Mouse (Mus musculus): ENCODE measurements at regions not wholly inside any gene's neighbourhood (a gene's known extent, or its start where the extent isn't known, plus 50 kb on each side); places are given as distances from the start of the nearest gene placed in this dataset.

- DNase-seq, result no peak
These were observed 285.3 kb upstream of the Gadl1 start for GRCm38 (mm10) chr9:115623948-115624347.

GRCm38 (mm10) chr9:115624721-115625496 lies 284.3 kb upstream of the Gadl1 start:
- no peak for DNase-seq

- DNase-seq, result no peak
These were observed 281.7 kb upstream of the Gadl1 start for GRCm38 (mm10) chr9:115627551-115627950.

GRCm38 (mm10) chr9:115637114-115637513 lies 272.1 kb upstream of the Gadl1 start:
- DNase-seq, result no peak

- DNase-seq, result no peak
These were observed 268.5 kb upstream of the Gadl1 start for GRCm38 (mm10) chr9:115640781-115641180.

- no peak for DNase-seq
These were observed 267.2 kb upstream of the Gadl1 start for GRCm38 (mm10) chr9:115642032-115642431.

- DNase-seq, result no peak
These were observed 264.3 kb upstream of the Gadl1 start for GRCm38 (mm10) chr9:115644953-115645352.

GRCm38 (mm10) chr9:115646226-115646625 lies 263.0 kb upstream of the Gadl1 start:
- DNase-seq, result no peak

- DNase-seq, result no peak
These were observed 257.5 kb upstream of the Gadl1 start for GRCm38 (mm10) chr9:115651708-115652107.

GRCm38 (mm10) chr9:115653116-115653515 lies 256.1 kb upstream of the Gadl1 start:
- no peak for DNase-seq

- DNase-seq, result no peak
These were observed 254.3 kb upstream of the Gadl1 start for GRCm38 (mm10) chr9:115654933-115655332.

GRCm38 (mm10) chr9:115656538-115656937 lies 252.7 kb upstream of the Gadl1 start:
- DNase-seq, result no peak

GRCm38 (mm10) chr9:115656994-115657713 lies 252.1 kb upstream of the Gadl1 start:
- DNase-seq, result no peak

GRCm38 (mm10) chr9:115658477-115658876 lies 250.8 kb upstream of the Gadl1 start:
- DNase-seq, result no peak

- no peak for DNase-seq
These were observed 248.9 kb upstream of the Gadl1 start for GRCm38 (mm10) chr9:115660371-115660770.

GRCm38 (mm10) chr9:115661834-115662425 lies 247.3 kb upstream of the Gadl1 start:
- no peak for DNase-seq

- DNase-seq, result no peak
These were observed 243.8 kb upstream of the Gadl1 start for GRCm38 (mm10) chr9:115665337-115666004.

GRCm38 (mm10) chr9:115666530-115666929 lies 242.7 kb upstream of the Gadl1 start:
- no peak for DNase-seq

- DNase-seq, result no peak
These were observed 228.3 kb upstream of the Gadl1 start for GRCm38 (mm10) chr9:115680703-115681576.

- DNase-seq, result no peak
These were observed 227.4 kb upstream of the Gadl1 start for GRCm38 (mm10) chr9:115681841-115682240.

GRCm38 (mm10) chr9:115683951-115684350 lies 225.3 kb upstream of the Gadl1 start:
- DNase-seq, result no peak

GRCm38 (mm10) chr9:115686605-115687004 lies 222.7 kb upstream of the Gadl1 start:
- DNase-seq, result no peak
